Mouse (Mus musculus): ENCODE measurements at regions not wholly inside any gene's neighbourhood (a gene's known extent, or its start where the extent isn't known, plus 50 kb on each side); places are given as distances from the start of the nearest gene placed in this dataset.

GRCm38 (mm10) chr8:128164976-128165375 is 193.4 kb upstream of the Nrp1 start:
- Histone ChIP-seq H3K4me1 (ENCODE audit: control insufficient read depth, low read depth, low read length) (no peaks in the 10 kb centered on the region), H3K27me3 (ENCODE audit: control insufficient read depth, insufficient read depth, low read depth, low read length) (no peaks in the 10 kb centered on the region), H3K9me3 (replicated peaks; ENCODE audit: control insufficient read depth, low read length) (no peaks in the 10 kb centered on the region), H3K27ac (ENCODE audit: low read length) (no peak overlapping the region), H3K4me3 (ENCODE audit: low read depth, low read length) (no peak overlapping the region), H3K36me3 (ENCODE audit: control insufficient read depth, insufficient read depth) (no peaks in the 10 kb centered on the region), H3K4me2 (ENCODE audit: low read depth, low read length) (no peak overlapping the region), H3K9ac (ENCODE audit: low read depth, low read length) (no peak overlapping the region)
- WGBS (ENCODE audit: insufficient replicate concordance) = 61% methylated on average over 5 of the region's 5 CpGs
- ATAC-seq (ENCODE audit: low read depth) = no peak

DNA sequence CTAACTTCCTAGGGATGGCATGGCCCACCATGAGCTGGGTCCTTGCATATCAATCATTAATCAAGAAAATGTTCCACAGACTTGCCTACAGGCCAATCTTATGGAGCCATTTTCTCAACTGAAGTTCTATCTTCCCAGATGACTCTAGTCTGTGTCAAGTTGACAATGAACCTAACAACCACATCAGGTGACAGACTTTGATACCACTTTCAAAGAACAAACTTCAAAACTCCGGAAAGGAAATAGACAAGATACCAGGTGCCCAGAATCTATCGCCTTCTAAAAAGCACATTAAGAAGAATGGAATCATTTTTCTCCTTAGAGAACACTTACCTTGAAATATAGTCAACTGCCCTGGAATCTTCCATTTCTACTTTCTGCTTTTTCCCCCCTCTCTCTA is 192.8 kb upstream of the Nrp1 start:
- Histone ChIP-seq H3K4me3 (ENCODE audit: low read depth, low read length) (no peak overlapping the region), H3K27me3 (ENCODE audit: control insufficient read depth, insufficient read depth, low read depth, low read length) (no peaks in the 10 kb centered on the region), H3K9me3 (replicated peaks; ENCODE audit: control insufficient read depth, low read length) (no peaks in the 10 kb centered on the region), H3K9ac (ENCODE audit: low read depth, low read length) (no peak overlapping the region), H3K36me3 (ENCODE audit: control insufficient read depth, insufficient read depth) (no peaks in the 10 kb centered on the region), H3K27ac (ENCODE audit: low read length) (no peak overlapping the region), H3K4me2 (ENCODE audit: low read depth, low read length) (no peak overlapping the region), H3K4me1 (ENCODE audit: control insufficient read depth, low read depth, low read length) (no peaks in the 10 kb centered on the region)
- 70% methylated on average over 2 of the region's 2 CpGs for WGBS (ENCODE audit: insufficient replicate concordance)
- no peak for ATAC-seq (ENCODE audit: low read depth)

DNA sequence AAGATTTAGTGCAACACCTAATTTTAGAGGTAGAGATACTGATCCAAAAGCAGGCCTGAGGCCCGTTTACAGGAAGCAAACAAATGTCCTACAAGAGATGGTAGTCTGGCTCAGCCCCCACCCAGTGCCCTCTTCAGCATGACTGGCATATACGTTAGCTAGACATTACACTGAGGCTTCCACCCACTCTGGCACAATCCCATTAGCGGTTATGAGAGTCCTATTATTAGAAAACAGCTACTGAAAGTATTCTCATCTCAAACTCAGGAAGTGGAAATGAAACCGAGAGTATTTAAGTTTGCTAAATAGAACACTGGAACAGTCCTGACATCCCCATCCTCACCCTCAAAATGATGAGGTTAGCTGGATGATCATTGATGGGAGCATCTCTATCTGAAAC is 192.3 kb upstream of the Nrp1 start:
- no peak for ATAC-seq (ENCODE audit: low read depth)
- no peak overlapping the region for H3K4me2 ChIP-seq (ENCODE audit: low read depth, low read length)
- no peaks in the 10 kb centered on the region for H3K4me1 ChIP-seq (ENCODE audit: control insufficient read depth, low read depth, low read length)
- no peak overlapping the region for H3K9ac ChIP-seq (ENCODE audit: low read depth, low read length)
- H3K9me3 ChIP-seq (replicated peaks; ENCODE audit: control insufficient read depth, low read length) = no peaks in the 10 kb centered on the region
- H3K27me3 ChIP-seq (ENCODE audit: control insufficient read depth, insufficient read depth, low read depth, low read length) = no peaks in the 10 kb centered on the region
- H3K4me3 ChIP-seq (ENCODE audit: low read depth, low read length) = no peak overlapping the region
- H3K36me3 ChIP-seq (ENCODE audit: control insufficient read depth, insufficient read depth) = no peaks in the 10 kb centered on the region
- WGBS (ENCODE audit: insufficient replicate concordance) = 58% methylated on average over 4 of the region's 4 CpGs
- no peak overlapping the region for H3K27ac ChIP-seq (ENCODE audit: low read length)

DNA sequence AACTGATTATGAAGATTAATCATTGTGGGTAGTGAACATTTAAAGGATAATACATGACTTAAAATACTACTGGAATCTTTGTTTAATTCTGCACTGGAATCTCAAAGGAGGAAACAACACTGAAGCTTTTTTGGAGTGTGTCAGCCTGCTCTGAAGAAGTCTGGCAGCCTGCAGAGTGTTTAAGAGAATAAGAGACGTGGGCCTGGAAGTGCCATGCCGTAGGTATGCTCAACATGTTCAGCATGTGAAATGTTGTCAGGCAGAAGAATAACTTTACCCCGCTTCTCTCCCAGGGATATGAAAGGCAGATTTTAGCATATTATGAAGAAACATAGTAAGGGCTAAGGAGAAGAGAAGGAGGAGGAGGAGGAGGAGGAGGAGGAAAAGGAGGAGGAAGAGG is 189.6 kb upstream of the Nrp1 start:
- H3K9ac ChIP-seq (ENCODE audit: low read depth, low read length) = no peak overlapping the region
- no peaks in the 10 kb centered on the region for H3K9me3 ChIP-seq (replicated peaks; ENCODE audit: control insufficient read depth, low read length)
- ATAC-seq (ENCODE audit: low read depth) = no peak
- H3K36me3 ChIP-seq (ENCODE audit: control insufficient read depth, insufficient read depth) = no peaks in the 10 kb centered on the region
- no peaks in the 10 kb centered on the region for H3K27me3 ChIP-seq (ENCODE audit: control insufficient read depth, insufficient read depth, low read depth, low read length)
- no peak overlapping the region for H3K4me2 ChIP-seq (ENCODE audit: low read depth, low read length)
- H3K4me1 ChIP-seq (ENCODE audit: control insufficient read depth, low read depth, low read length) = no peaks in the 10 kb centered on the region
- H3K4me3 ChIP-seq (ENCODE audit: low read depth, low read length) = no peak overlapping the region
- no peak overlapping the region for H3K27ac ChIP-seq (ENCODE audit: low read length)
- 69% methylated on average over 3 of the region's 3 CpGs for WGBS (ENCODE audit: insufficient replicate concordance)

- Histone ChIP-seq H3K27me3 (ENCODE audit: control insufficient read depth, insufficient read depth, low read depth, low read length) (no peaks in the 10 kb centered on the region), H3K27ac (ENCODE audit: low read length) (no peak overlapping the region), H3K4me1 (ENCODE audit: control insufficient read depth, low read depth, low read length) (no peaks in the 10 kb centered on the region), H3K9me3 (replicated peaks; ENCODE audit: control insufficient read depth, low read length) (no peaks in the 10 kb centered on the region), H3K9ac (ENCODE audit: low read depth, low read length) (no peak overlapping the region), H3K36me3 (ENCODE audit: control insufficient read depth, insufficient read depth) (no peaks in the 10 kb centered on the region), H3K4me2 (ENCODE audit: low read depth, low read length) (no peak overlapping the region), H3K4me3 (ENCODE audit: low read depth, low read length) (no peak overlapping the region)
- ATAC-seq (ENCODE audit: low read depth) = no peak
- 14% methylated on average over 1 of the region's 1 CpGs for WGBS (ENCODE audit: insufficient replicate concordance)
These were observed 187.3 kb upstream of the Nrp1 start for GRCm38 (mm10) chr8:128171116-128171515.

DNA sequence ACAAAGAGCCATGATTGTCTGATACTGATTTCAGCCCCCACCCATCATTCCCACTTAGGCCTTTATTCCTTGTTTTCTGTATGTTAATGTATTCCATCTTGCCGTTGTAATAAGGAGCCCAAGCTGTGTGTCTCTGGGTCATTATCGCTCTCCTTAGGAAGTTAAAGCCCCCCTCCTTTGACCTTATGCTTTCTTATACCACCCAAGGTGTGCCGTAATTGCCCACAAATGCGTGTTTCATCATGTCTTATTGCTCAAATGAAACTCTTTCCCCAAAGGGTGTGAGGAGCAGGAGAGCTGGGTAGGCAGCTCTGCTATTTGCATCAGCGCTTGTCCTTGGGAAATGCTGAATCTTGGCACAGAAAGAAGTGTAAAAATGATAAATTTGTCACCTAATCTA is 178.2 kb upstream of the Nrp1 start:
- H3K9me3 ChIP-seq (replicated peaks; ENCODE audit: control insufficient read depth, low read length) = no peaks in the 10 kb centered on the region
- no peaks in the 10 kb centered on the region for H3K27me3 ChIP-seq (ENCODE audit: control insufficient read depth, insufficient read depth, low read depth, low read length)
- no peak overlapping the region for H3K9ac ChIP-seq (ENCODE audit: low read depth, low read length)
- ATAC-seq (ENCODE audit: low read depth) = no peak
- H3K4me2 ChIP-seq (ENCODE audit: low read depth, low read length) = no peak overlapping the region
- no peaks in the 10 kb centered on the region for H3K36me3 ChIP-seq (ENCODE audit: control insufficient read depth, insufficient read depth)
- H3K27ac ChIP-seq (ENCODE audit: low read length) = no peak overlapping the region
- whole genome bisulfite sequencing (ENCODE audit: insufficient replicate concordance) = 51% methylated on average over 5 of the region's 5 CpGs
- H3K4me1 ChIP-seq (ENCODE audit: control insufficient read depth, low read depth, low read length) = no peaks in the 10 kb centered on the region
- H3K4me3 ChIP-seq (ENCODE audit: low read depth, low read length) = no peak overlapping the region

- H3K36me3 ChIP-seq (ENCODE audit: control insufficient read depth, insufficient read depth) = no peaks in the 10 kb centered on the region
- H3K27me3 ChIP-seq (ENCODE audit: control insufficient read depth, insufficient read depth, low read depth, low read length) = no peaks in the 10 kb centered on the region
- 59% methylated on average over 4 of the region's 4 CpGs for WGBS (ENCODE audit: insufficient replicate concordance)
- no peak overlapping the region for H3K9ac ChIP-seq (ENCODE audit: low read depth, low read length)
- H3K9me3 ChIP-seq (replicated peaks; ENCODE audit: control insufficient read depth, low read length) = no peaks in the 10 kb centered on the region
- H3K4me2 ChIP-seq (ENCODE audit: low read depth, low read length) = no peak overlapping the region
- H3K4me3 ChIP-seq (ENCODE audit: low read depth, low read length) = no peak overlapping the region
- H3K4me1 ChIP-seq (ENCODE audit: control insufficient read depth, low read depth, low read length) = no peaks in the 10 kb centered on the region
- no peak overlapping the region for H3K27ac ChIP-seq (ENCODE audit: low read length)
- no peak for ATAC-seq (ENCODE audit: low read depth)
These were observed 175.3 kb upstream of the Nrp1 start for GRCm38 (mm10) chr8:128183081-128183480.

DNA sequence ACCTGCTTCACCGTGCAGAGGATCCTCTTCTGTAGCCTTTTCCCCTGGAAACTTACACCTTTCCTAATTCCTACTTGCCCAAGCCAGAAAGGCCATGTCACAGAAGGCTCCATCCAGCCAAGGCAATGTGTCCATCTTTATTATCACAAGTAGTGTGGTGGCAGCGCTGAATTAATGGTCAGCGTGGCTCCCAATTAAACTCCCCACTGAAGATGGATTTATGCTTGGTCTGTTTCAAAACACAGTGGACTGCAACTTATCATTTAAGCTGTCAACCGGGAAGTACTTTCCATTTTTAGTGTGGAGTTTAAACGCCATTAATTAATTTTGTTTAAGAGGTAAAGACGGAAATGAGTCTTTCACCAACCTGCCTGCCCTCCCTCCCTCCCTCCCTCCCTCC is 170.1 kb upstream of the Nrp1 start:
- Histone ChIP-seq H3K9me3 (replicated peaks; ENCODE audit: control insufficient read depth, low read length) (no peaks in the 10 kb centered on the region), H3K36me3 (ENCODE audit: control insufficient read depth, insufficient read depth) (no peaks in the 10 kb centered on the region), H3K4me3 (ENCODE audit: low read depth, low read length) (no peak overlapping the region), H3K27ac (ENCODE audit: low read length) (no peak overlapping the region), H3K4me2 (ENCODE audit: low read depth, low read length) (no peak overlapping the region), H3K27me3 (ENCODE audit: control insufficient read depth, insufficient read depth, low read depth, low read length) (no peaks in the 10 kb centered on the region), H3K4me1 (ENCODE audit: control insufficient read depth, low read depth, low read length) (no peaks in the 10 kb centered on the region), H3K9ac (ENCODE audit: low read depth, low read length) (no peak overlapping the region)
- ATAC-seq (ENCODE audit: low read depth) = no peak
- 55% methylated on average over 6 of the region's 6 CpGs for WGBS (ENCODE audit: insufficient replicate concordance)

- no peak overlapping the region for H3K4me3 ChIP-seq (ENCODE audit: low read depth, low read length)
- no peak overlapping the region for H3K9ac ChIP-seq (ENCODE audit: low read depth, low read length)
- 59% methylated on average over 3 of the region's 3 CpGs for WGBS (ENCODE audit: insufficient replicate concordance)
- no peaks in the 10 kb centered on the region for H3K4me1 ChIP-seq (ENCODE audit: control insufficient read depth, low read depth, low read length)
- H3K4me2 ChIP-seq (ENCODE audit: low read depth, low read length) = no peak overlapping the region
- H3K27ac ChIP-seq (ENCODE audit: low read length) = no peak overlapping the region
- no peaks in the 10 kb centered on the region for H3K9me3 ChIP-seq (replicated peaks; ENCODE audit: control insufficient read depth, low read length)
- no peak for ATAC-seq (ENCODE audit: low read depth)
- H3K36me3 ChIP-seq (ENCODE audit: control insufficient read depth, insufficient read depth) = no peaks in the 10 kb centered on the region
- no peaks in the 10 kb centered on the region for H3K27me3 ChIP-seq (ENCODE audit: control insufficient read depth, insufficient read depth, low read depth, low read length)
These were observed 165.0 kb upstream of the Nrp1 start for GRCm38 (mm10) chr8:128193293-128193887.

All from liver, embryonic 16.5 days (tissue).